Mouse (Mus musculus): ENCODE measurements around the gene Rnf113a2. TPM values are rescaled to one million over a fixed set of nuclear protein-coding genes. Genes with fewer than 3 reads are reported as not detected.

Gene Rnf113a2
- polyA plus RNA-seq (2015; fragmentation: Nextera tagmentation; extraction: Ambion mirVana): 29.3 and 29.9 TPM in 2 replicates

DNA sequence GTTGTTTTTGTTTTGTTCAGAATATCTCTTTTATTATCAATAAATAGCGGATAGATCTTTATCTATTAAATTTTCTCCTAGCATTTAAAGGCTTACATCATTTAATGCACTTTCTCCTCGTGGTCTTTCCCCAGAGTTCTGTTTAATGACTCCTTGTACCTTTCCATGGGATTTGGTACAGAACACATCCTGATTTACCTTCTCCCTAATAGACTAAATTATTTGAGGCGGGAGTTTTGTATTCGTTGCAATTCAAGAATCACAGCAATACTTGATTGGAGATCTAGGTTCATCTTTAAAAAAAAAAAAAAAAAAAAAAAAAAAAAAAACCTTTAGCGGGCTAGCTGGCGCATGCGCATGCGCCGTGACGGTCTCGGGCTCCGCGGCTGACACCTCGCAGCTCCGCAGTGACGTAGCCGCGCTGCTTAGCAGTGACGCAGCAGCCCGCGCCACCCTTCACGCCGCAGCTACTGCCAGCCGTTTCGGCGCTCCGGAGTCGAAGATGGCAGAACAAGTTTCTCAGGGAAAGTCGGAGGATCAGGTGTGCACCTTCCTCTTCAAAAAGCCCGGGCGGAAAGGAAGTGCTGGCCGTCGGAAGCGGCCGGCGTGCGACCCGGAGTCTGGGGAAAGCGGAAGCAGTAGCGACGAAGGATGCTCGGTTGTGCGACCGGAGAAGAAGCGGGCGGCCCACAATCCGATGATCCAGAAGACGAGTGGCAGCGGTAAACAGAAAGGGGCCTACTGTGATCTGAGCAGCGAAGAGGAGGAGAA, at the start of gene Rnf113a2:
Rnf113a2 (plus strand) TSS at position 363 of the 771 bp plus-strand sequence.
- Histone ChIP-seq H3K4me3 (peak within 1 kb of the TSS; percentile 60), H3K27ac (peak within 1 kb of the TSS; percentile 74), H3K27me3 (no peaks in the 10 kb centered on the region), H3K9ac (peak within 1 kb of the TSS; percentile 61), H3K4me1 (peaks cover 8% of the 10 kb centered on the region), H3K4me2 (peak within 1 kb of the TSS; percentile 65), H3K36me3 (ENCODE audit: poor library complexity, severe bottlenecking) (no peaks in the 10 kb centered on the region), H3K9me3 (replicated peaks) (0 out of 2 replicates have a peak, but pooled peaks cover 5% of the 10 kb centered on the region)
- 3% methylated on average over 50 of the region's 50 CpGs for WGBS
- peak; percentile 98 for ATAC-seq

DNA sequence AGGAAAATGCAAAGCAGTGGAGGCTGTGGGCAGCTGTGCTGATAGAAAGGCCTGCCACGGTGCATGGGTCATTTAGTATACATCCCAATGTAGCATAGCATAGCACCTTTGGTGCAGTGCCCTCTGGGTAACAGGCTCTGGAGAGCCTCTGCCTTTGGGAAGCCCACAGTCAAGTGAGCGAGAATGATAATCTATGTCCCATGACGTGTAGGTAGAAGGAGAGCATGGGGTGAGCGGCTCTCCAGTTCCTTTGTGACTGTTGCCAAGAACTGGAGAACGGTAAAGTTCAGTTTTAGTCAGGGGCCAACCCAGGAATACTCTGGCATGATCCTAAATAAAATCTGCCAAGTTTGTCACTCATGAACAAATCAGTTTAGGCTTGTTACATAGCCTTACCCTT, 45.3 kb upstream of the Rnf113a2 start:
- ATAC-seq: no peak
- Histone ChIP-seq H3K27me3 (no peaks in the 10 kb centered on the region), H3K4me1 (no peaks in the 10 kb centered on the region), H3K9ac (no peak overlapping the region), H3K27ac (no peak overlapping the region), H3K4me2 (no peak overlapping the region), H3K36me3 (ENCODE audit: poor library complexity, severe bottlenecking) (peaks cover 90% of the 10 kb centered on the region), H3K9me3 (replicated peaks) (no peaks in the 10 kb centered on the region), H3K4me3 (no peak overlapping the region)
- WGBS: 89% methylated on average over 5 of the region's 5 CpGs

DNA sequence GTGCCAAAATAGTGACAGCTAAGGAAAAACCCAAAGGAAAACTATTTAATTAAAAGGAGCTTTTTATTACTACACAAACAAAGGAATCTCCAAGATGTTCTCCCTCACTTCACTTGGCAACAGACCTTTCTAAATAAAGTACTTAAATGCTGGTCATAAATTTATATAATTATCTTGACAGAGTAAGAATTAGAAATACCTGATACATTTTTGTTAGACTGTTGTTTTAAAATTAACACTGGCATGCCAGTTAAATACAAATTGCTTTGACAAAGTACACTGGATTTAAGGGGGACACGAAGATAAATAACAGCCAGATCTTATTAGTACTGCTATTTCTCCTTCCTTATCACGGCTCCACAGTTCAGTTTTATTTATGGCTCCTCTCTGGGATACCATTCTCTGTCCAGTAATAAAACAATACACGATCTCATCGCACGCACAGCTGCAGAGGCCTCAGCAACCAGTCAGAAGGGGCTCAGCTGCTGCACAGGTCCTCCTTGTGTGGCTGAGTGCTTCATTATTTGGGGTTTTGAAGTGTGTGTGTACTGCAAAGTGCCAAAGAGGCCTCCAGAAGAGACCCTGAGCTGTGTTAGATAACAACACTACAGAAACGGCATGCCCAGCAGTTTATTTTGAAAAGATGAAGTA, 43.0 kb upstream of the Rnf113a2 start:
- Histone ChIP-seq H3K4me1 (no peaks in the 10 kb centered on the region), H3K27me3 (no peaks in the 10 kb centered on the region), H3K9ac (no peak overlapping the region), H3K4me3 (no peak overlapping the region), H3K36me3 (ENCODE audit: poor library complexity, severe bottlenecking) (peaks cover 85% of the 10 kb centered on the region), H3K27ac (no peak overlapping the region), H3K4me2 (no peak overlapping the region), H3K9me3 (replicated peaks) (no peaks in the 10 kb centered on the region)
- WGBS: 95% methylated on average over 6 of the region's 6 CpGs
- ATAC-seq: no peak

DNA sequence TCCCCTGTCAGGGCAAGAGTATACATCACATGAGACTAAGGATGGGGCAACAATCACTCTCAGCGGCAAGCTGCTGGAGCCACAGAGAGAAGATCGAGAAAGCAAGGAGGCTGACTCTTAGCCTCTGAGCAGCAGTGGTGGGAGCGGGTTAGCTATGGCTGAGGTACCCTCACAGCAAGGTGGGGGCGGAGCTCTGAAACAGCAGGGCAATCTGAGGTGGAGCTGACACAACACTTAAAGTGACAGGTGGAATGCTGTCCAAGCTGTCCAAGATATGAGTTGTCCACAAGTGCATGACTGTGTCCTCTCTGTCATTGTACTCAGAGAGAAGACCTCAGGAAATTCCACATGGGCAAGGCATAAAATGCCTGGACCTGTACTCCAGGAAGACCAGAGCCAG, 34.6 kb upstream of the Rnf113a2 start:
- H3K27ac ChIP-seq: no peak overlapping the region
- H3K4me3 ChIP-seq: no peak overlapping the region
- WGBS: 80% methylated on average over 4 of the region's 4 CpGs
- H3K4me1 ChIP-seq: 0 out of 2 replicates have a peak, but pooled peaks cover 3% of the 10 kb centered on the region
- no peak overlapping the region for H3K9ac ChIP-seq
- ATAC-seq: no peak
- no peaks in the 10 kb centered on the region for H3K9me3 ChIP-seq (replicated peaks)
- H3K36me3 ChIP-seq (ENCODE audit: poor library complexity, severe bottlenecking): peaks cover 10% of the 10 kb centered on the region
- H3K27me3 ChIP-seq: no peaks in the 10 kb centered on the region
- no peak overlapping the region for H3K4me2 ChIP-seq

DNA sequence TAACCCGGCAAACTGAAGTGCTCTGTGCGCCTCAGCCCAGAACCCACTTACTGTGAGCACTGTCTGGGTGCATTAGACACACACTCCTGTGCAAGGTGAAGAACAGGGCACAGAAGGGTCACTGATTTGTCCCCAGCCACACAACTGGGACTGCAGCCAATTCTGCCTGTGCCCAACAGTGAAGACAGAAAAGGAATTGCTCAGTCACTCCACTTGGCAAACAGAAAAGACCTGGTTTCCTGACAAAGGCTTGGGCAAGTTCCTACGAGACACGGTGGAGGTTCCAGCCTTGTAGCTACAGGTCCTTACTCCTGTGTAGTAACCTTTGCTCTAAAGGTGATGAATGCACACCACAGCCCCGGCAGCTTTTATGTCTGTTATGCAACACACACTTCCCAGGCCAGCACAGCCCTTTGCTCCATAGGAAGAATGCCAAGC, 32.3 kb upstream of the Rnf113a2 start:
- H3K4me3 ChIP-seq: no peak overlapping the region
- H3K4me1 ChIP-seq: 0 out of 2 replicates have a peak, but pooled peaks cover 3% of the 10 kb centered on the region
- WGBS: 77% methylated on average over 5 of the region's 5 CpGs
- H3K9me3 ChIP-seq (replicated peaks): no peaks in the 10 kb centered on the region
- no peaks in the 10 kb centered on the region for H3K27me3 ChIP-seq
- H3K36me3 ChIP-seq (ENCODE audit: poor library complexity, severe bottlenecking): no peaks in the 10 kb centered on the region
- no peak overlapping the region for H3K27ac ChIP-seq
- no peak overlapping the region for H3K4me2 ChIP-seq
- no peak overlapping the region for H3K9ac ChIP-seq
- ATAC-seq: no peak

DNA sequence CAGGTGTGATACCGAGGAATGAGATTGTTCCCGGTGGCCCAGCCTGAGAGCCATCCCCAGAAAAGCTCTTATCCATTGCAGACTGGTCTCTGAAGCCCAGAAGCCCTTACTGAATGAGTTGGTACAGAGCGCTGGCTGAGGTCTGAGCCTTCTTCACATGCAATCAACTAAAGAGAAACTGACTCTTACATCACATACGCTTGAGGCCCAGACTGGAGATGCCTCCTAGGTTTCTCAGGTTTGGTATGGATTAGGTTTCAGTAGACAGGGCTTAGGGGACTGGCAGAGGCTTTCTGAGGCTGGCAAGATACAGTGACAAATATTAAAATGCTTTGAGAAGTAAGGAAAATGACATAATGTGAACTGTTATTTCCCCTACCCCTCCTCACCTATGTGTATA, 31.6 kb upstream of the Rnf113a2 start:
- Histone ChIP-seq H3K4me2 (no peak overlapping the region), H3K27ac (no peak overlapping the region), H3K9me3 (replicated peaks) (no peaks in the 10 kb centered on the region), H3K27me3 (no peaks in the 10 kb centered on the region), H3K4me3 (no peak overlapping the region), H3K9ac (no peak overlapping the region), H3K36me3 (ENCODE audit: poor library complexity, severe bottlenecking) (no peaks in the 10 kb centered on the region), H3K4me1 (0 out of 2 replicates have a peak, but pooled peaks cover 3% of the 10 kb centered on the region)
- 90% methylated on average over 4 of the region's 4 CpGs for WGBS
- ATAC-seq: no peak

DNA sequence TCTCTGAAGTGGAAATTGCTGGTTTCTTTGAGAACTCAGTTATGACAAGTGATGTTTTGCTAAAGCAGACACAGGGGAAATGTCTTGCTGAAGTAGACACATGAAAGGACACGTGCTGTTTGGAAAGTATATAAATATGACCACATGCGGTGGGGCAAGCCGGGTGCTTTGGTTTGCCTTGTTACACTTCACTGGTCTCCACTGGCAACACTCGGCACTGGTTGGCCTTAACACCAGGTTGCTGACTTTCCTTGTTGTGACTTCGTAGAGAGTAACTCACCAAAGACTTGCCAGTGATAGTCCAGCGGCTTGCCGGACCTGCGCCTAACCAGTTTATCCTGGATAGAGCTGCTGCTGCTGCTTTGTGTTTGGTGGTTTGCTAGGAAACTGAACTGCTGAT, 28.9 kb upstream of the Rnf113a2 start:
- H3K36me3 ChIP-seq (ENCODE audit: poor library complexity, severe bottlenecking): peaks cover 3% of the 10 kb centered on the region; the same call in 1 of the 2 replicates
- no peak overlapping the region for H3K4me2 ChIP-seq
- H3K27ac ChIP-seq: no peak overlapping the region
- no peak for ATAC-seq
- no peaks in the 10 kb centered on the region for H3K27me3 ChIP-seq
- H3K9ac ChIP-seq: no peak overlapping the region
- H3K4me1 ChIP-seq: 0 out of 2 replicates have a peak, but pooled peaks cover 3% of the 10 kb centered on the region
- no peaks in the 10 kb centered on the region for H3K9me3 ChIP-seq (replicated peaks)
- WGBS: 91% methylated on average over 8 of the region's 8 CpGs
- H3K4me3 ChIP-seq: no peak overlapping the region

DNA sequence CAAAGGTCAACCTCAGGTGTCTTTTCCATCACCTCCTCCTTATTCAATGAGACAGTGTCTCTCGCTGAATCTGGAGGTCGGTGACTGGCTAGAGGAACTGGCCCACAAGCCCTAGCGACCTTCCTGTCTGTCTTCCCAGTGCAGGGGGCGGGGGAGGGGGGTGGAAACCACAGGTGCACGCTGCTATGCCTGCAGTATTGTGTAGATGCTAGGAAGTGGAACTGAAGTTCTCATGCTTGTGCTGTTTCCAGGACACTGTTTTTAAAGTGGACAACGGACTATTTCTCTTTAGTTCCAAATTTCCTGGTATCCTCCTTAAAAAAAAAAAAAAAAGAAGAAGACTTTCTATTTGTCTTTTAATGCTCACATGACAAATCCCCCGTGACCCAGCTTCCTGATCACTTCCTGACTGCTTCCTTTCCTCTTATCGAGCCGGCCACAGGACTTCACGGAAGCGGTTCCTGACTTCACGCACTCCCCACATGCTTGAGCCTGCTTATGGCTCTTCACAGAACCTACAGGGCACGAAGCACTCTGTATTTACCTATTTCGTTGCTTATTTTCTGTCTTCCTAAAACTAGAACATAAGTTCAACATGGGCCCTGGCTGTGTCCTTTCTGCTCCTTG, 28.1 kb upstream of the Rnf113a2 start:
- no peaks in the 10 kb centered on the region for H3K9me3 ChIP-seq (replicated peaks)
- H3K27ac ChIP-seq: no peak overlapping the region
- H3K36me3 ChIP-seq (ENCODE audit: poor library complexity, severe bottlenecking): peaks cover 3% of the 10 kb centered on the region; the same call in 1 of the 2 replicates
- no peak overlapping the region for H3K9ac ChIP-seq
- no peaks in the 10 kb centered on the region for H3K27me3 ChIP-seq
- no peak overlapping the region for H3K4me3 ChIP-seq
- H3K4me2 ChIP-seq: no peak overlapping the region
- no peak for ATAC-seq
- WGBS: 75% methylated on average over 14 of the region's 14 CpGs
- 0 out of 2 replicates have a peak, but pooled peaks cover 3% of the 10 kb centered on the region for H3K4me1 ChIP-seq

DNA sequence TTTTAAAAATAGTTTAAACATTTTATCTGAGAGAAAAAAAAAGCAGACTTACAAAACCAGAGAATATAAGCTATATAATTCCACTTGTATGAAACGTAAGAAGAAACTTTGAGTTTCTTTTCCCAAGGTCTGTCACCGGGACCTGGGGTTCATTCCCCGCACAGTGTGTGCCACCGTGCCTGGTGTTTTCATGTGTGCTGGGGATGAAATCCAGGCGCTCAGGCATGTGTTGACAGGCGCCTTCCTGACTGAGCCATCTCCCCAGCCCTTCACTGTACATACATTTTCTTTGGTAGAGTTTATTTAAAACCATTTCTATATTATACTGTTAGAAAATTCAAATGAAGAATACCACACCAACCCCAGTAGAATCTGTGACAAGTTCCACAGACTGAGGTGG, 26.7 kb upstream of the Rnf113a2 start:
- H3K36me3 ChIP-seq (ENCODE audit: poor library complexity, severe bottlenecking): peaks cover 3% of the 10 kb centered on the region; the same call in 1 of the 2 replicates
- no peaks in the 10 kb centered on the region for H3K9me3 ChIP-seq (replicated peaks)
- H3K4me1 ChIP-seq: no peaks in the 10 kb centered on the region
- H3K27ac ChIP-seq: no peak overlapping the region
- WGBS: 89% methylated on average over 6 of the region's 6 CpGs
- ATAC-seq: no peak
- no peak overlapping the region for H3K9ac ChIP-seq
- no peak overlapping the region for H3K4me3 ChIP-seq
- no peak overlapping the region for H3K4me2 ChIP-seq
- no peaks in the 10 kb centered on the region for H3K27me3 ChIP-seq

DNA sequence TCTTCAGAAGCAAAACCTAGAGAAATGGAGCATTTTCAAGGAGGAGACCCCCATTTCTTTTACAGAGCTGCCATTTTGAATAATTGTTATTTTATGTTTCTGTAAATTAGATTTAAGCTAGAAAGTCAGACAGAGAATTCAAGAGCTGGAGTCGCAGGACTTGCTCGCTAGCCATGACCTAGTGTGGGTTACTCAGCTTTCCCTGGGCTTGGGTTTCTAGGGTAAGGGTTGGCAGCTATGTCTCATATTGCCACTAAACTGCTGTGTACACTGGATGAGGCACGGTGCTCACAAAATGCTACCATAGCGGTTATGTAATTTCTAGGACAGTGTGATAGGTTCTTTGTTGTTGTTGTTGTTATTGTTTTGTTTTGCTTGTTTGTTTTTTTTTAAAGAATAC, 24.3 kb upstream of the Rnf113a2 start:
- Histone ChIP-seq H3K36me3 (ENCODE audit: poor library complexity, severe bottlenecking) (peaks cover 3% of the 10 kb centered on the region; the same call in 1 of the 2 replicates), H3K9me3 (replicated peaks) (no peaks in the 10 kb centered on the region), H3K27me3 (no peaks in the 10 kb centered on the region), H3K27ac (no peak overlapping the region), H3K4me2 (no peak overlapping the region), H3K4me1 (no peaks in the 10 kb centered on the region), H3K4me3 (no peak overlapping the region), H3K9ac (no peak overlapping the region)
- no peak for ATAC-seq
- WGBS: 97% methylated on average over 4 of the region's 4 CpGs

DNA sequence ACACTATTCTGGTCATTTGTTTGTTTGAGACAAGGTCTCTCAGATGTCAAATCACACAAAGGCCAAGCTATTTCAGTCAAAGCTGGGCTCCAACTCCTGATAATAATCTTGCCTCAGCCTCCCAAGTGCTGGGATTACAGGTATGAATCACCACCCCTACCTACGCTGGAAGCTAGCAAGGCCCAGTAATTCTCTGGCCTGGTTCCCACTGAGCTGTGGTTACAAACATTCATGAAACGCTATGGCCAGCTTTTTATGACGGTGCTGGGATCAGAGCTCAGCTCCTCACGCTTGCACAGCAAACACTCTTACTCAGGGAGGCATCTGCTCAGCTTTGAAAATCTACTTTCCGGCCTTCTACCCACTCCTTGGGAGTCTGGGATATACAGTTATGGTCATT, 23.1 kb upstream of the Rnf113a2 start:
- no peaks in the 10 kb centered on the region for H3K27me3 ChIP-seq
- no peak overlapping the region for H3K9ac ChIP-seq
- H3K27ac ChIP-seq: no peak overlapping the region
- no peaks in the 10 kb centered on the region for H3K4me1 ChIP-seq
- peaks cover 3% of the 10 kb centered on the region; the same call in 1 of the 2 replicates for H3K36me3 ChIP-seq (ENCODE audit: poor library complexity, severe bottlenecking)
- H3K4me2 ChIP-seq: no peak overlapping the region
- no peak overlapping the region for H3K4me3 ChIP-seq
- H3K9me3 ChIP-seq (replicated peaks): no peaks in the 10 kb centered on the region
- WGBS: 91% methylated on average over 5 of the region's 5 CpGs
- no peak for ATAC-seq
